Mouse (Mus musculus): ENCODE data around the gene Pik3c2a.

Gene Pik3c2a

GRCm38 (mm10) chr7:116443004-116443696 lies at the start of gene Pik3c2a:
TSS of gene Pik3c2a (minus strand) at chr7:116443449.
- peak; percentile 94 for DNase-seq

- no peak for DNase-seq
These were observed 47.9 kb upstream of the Pik3c2a start for GRCm38 (mm10) chr7:116491113-116491512.

GRCm38 (mm10) chr7:116485062-116485601 lies 41.9 kb upstream of the Pik3c2a start:
- DNase-seq: no peak

DNA sequence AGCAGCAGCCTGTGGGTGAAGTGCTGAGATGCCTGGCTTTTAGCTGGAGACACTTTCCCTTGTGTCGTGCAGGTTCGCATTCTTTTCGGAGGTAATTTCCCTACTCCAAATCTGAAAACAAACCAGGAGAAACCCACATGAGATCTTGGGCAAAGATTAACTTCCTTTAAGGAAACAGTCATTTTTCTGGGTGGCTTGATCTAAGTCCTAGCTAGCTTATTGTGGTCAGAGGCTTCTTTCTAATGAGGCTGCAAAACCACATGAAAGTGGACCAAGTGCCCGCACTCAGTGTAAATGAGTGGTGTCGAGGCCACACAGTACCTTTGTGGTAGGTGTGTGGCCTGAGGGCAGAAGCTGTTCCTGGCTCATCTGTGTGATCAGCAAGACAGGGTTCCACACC lies 41.0 kb upstream of the Pik3c2a start:
- DNase-seq: no peak

- no peak for DNase-seq
These were observed 40.5 kb upstream of the Pik3c2a start for GRCm38 (mm10) chr7:116483782-116484181.

GRCm38 (mm10) chr7:116483106-116483505 lies 39.9 kb upstream of the Pik3c2a start:
- DNase-seq: no peak

- DNase-seq: no peak
These were observed 33.0 kb upstream of the Pik3c2a start for GRCm38 (mm10) chr7:116476264-116476663.

DNA sequence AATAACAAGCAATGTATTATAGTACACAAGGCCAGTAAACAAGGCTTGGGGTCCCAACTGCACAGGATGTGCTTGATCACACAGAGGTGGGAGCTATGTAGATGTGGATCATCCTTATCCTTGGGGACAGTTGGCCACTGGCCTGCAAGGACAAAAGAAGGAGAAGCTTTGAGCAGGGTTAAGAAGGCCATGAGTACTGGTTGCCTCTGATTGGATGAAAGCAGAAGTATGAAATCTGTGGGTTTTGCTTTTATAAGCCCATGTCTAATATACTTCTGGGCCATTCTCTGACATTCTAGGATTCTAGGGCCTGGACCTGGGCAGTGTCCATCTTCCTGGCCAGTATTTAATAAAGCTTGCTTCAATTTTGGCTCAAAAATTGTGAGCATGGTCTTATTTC lies 32.6 kb upstream of the Pik3c2a start:
- no peak for DNase-seq

DNA sequence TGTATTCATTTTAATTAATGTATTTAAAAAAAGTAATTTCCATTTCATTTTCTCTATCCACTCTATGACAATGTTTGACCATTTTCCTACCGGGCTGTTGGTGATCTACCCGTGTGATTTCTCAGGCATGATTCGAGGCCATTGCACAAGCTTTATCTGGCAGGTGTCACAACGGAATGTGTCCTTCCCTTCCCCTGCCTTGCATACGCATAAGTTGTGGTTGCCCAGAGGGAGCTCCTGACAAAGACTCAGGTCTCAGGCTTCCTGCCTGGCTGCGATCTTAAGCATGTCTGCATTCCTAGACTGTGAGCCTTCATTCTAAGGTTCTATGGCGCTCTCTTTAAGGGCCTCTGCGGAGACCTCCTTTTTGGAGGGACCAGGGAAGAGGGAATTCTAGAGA lies 18.9 kb upstream of the Pik3c2a start:
- no peak for DNase-seq

DNA sequence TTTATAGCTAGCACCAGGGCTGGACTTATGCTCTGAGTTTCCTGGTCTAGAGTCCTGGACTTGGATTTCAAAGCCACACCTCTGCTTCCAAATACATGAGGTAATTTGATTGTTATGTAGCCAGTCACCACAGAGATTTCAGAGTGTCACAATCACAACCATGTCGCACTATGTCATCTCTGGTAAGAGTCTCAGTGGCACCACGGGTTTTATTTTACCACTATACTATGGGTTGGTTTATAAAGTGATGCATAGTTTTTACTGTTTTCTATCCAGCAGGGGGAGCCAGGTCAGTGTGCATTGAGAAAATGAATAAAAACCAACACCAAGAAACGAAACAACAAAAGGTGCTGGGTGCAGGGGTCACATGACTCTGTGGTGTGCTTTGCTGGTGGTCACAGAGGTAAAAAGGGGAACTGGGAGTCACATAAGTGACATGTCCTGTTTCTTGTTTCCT lies 15.8 kb upstream of the Pik3c2a start:
- DNase-seq: peak; percentile 13

DNA sequence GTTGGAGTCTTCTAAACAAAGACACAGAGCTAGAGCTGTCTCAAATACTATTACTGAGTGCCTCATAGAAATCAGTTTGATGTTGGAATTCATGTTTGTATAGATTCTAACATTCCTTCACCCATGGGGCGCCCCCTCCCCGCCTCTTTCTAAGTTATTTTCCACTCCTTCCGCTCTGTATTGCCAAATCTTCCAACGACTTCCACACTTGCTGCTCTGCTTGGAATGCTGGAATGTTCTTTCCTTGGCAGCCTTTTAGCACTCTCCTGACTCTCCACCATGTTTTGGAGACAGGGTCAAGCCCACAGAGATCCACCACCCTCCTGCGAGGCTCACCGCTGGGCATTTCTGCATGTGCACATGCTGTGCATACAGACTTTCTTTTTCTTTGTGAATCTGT lies 14.1 kb upstream of the Pik3c2a start:
- no peak for DNase-seq

GRCm38 (mm10) chr7:116456964-116457363 lies 13.7 kb upstream of the Pik3c2a start:
- no peak for DNase-seq

- DNase-seq: no peak
These were observed 3.4 kb upstream of the Pik3c2a start for GRCm38 (mm10) chr7:116446645-116447044.

- peak; percentile 18 for DNase-seq
These were observed 1.1 kb upstream of the Pik3c2a start for GRCm38 (mm10) chr7:116444326-116444809.

- peak; percentile 35 for DNase-seq
These were observed 562 bp upstream of the Pik3c2a start for GRCm38 (mm10) chr7:116443697-116444325.

- DNase-seq: no peak
These were observed 1.0 kb downstream of the Pik3c2a start for GRCm38 (mm10) chr7:116442226-116442625.

GRCm38 (mm10) chr7:116441346-116441745 lies 1.9 kb downstream of the Pik3c2a start:
- DNase-seq: no peak

DNA sequence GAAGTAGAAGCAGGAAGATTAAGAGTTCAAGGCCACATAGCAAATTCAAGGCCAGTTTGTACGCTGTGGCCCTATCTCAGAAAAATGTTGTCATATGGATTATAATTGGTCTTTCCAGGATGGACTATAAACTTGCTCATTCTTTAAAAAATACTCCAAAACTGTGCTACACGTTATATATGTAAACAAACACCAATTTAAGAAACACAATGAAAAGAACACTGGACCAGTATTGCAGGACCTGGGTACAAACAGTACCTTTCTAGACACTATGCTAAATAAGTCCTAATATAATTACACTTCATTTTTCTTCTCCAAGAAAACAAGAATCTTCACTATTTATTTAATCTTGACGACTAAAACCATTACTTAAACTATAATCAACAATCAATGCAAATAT lies 11.6 kb downstream of the Pik3c2a start:
- no peak for DNase-seq

- DNase-seq: no peak
These were observed 12.3 kb downstream of the Pik3c2a start for GRCm38 (mm10) chr7:116430926-116431325.

GRCm38 (mm10) chr7:116427206-116427605 lies 16.0 kb downstream of the Pik3c2a start:
- no peak for DNase-seq

- DNase-seq: no peak
These were observed 17.5 kb downstream of the Pik3c2a start for GRCm38 (mm10) chr7:116425771-116426170.

GRCm38 (mm10) chr7:116421081-116421480 lies 22.2 kb downstream of the Pik3c2a start:
- no peak for DNase-seq

DNA sequence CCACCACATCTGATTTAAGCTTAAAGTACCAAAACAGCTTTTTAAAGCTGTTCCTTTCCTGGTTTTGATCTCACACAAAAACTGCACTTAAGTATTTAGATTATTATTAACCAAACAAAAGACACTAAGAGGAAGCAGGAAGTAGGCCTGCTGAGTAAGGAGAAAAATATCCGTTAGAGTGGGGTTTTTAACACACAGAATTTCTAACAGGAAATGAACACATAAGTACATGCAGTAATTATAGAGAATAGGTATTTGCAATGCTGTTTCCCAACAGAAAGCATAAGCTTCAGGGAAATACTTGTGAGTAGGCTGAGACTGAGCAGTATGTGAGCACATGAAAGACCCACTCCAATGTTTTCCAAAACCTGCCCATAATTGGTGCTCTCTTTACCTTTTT lies 33.8 kb downstream of the Pik3c2a start:
- no peak for DNase-seq

GRCm38 (mm10) chr7:116392329-116392728 lies 50.9 kb downstream of the Pik3c2a start:
- no peak for DNase-seq

All from liver (tissue).